Mouse (Mus musculus) granulocyte monocyte progenitor cell, adult 5-6 weeks (primary cell): Measurements from ENCODE around the gene Bsg. TPM values are rescaled to one million over a fixed set of nuclear protein-coding genes. Genes with fewer than 3 reads are reported as not detected.
A peak's percentile ranks its signal among the peaks of the same experiment; 100 is the strongest.

Source experiments
- ATAC-seq: replicated peaks from 2 replicates; pipeline ENCODE4 v1.8.0; 2016; ENCODE audit warnings: mild to moderate bottlenecking, moderate TSS enrichment, inconsistent platforms; ENCODE audit not compliant: poor library complexity, severe bottlenecking
- total RNA-seq, 2 experiments: library from RNA; stranded (forward) in 1 of 2; stranded (reverse) in 1 of 2; fragments of 200-712, 200-1000 nt in 1 of 2; fragments of >200 nt in 1 of 2; fragmentation: Nextera tagmentation in 1 of 2; gene quantifications; 2 replicates each; pipeline ENCODE4 v1.2.3; 2014 to 2017

Bsg gene
- total RNA-seq (2014; fragmentation: Nextera tagmentation) (253 and 319 TPM in 2 replicates), total RNA-seq (2017) (278 and 345 TPM in 2 replicates)

DNA sequence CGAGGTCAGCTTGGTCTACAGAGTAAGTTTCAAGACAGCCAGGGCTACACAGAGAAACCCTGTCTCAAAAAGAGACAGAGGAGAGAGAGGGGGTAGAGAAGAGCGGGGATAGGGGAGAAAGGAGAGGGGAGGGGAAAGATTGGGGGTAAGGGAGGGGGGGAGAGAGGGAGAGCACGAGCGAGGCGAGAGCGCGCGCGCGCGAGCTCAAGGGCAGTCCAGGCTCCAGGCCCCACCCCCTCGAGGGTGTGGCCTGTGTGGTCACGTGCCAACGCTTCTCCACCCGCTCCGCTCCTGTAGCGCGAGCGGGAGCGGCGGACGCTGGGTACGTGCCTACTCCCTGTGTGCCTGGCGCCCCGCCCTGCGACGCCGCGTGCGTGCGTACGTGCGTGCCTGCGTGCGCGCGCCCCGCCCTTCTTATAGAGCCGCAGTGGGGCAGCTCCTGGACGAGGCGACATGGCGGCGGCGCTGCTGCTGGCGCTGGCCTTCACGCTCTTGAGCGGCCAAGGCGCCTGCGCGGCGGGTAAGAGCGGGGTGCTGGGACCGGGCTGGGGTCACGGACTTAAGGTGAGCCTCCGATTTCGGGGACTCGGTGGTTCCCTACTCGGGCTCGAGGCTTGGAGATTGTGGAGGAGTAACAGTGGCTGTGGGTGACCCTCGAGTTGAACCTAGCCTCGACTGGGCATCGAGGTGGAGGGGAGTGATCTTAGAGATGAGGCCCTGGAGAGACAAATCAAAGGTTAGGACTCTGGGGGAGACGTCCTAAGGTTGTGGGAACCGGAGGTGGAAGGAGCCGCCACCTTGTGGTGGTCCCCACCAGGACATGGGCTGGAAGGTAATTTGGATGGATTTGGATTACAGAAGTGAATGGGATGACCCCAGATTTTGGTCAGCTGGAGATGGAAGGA lies at the start of gene Bsg:
Gene Bsg (plus strand): TSS at position 427 of the 905 bp plus-strand sequence.
- ATAC-seq = peak; percentile 97

DNA sequence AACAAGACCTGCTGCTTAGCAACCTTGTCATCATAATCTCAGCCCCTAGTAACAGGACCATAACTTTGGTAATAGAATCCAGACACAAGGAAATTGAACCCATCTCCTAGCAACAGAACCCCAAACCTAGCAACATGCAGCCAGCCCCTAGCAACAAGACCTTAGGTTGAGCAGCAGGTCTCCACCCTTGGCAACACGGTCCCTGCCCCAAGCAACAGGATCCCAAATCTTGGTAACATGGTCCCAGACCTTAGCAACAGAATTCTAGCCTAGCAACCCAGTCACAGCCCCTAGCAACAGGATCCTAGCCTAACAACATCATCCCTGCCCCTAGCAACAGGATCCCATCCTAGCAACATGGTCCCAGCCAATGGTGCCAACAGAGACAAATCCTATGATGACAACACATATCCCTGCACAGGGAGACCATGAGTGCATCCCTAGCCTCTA lies 49.3 kb upstream of the Bsg start:
- ATAC-seq = no peak

- peak; percentile 64 for ATAC-seq
These were observed 45.5 kb upstream of the Bsg start for GRCm38 (mm10) chr10:79658829-79659228.

DNA sequence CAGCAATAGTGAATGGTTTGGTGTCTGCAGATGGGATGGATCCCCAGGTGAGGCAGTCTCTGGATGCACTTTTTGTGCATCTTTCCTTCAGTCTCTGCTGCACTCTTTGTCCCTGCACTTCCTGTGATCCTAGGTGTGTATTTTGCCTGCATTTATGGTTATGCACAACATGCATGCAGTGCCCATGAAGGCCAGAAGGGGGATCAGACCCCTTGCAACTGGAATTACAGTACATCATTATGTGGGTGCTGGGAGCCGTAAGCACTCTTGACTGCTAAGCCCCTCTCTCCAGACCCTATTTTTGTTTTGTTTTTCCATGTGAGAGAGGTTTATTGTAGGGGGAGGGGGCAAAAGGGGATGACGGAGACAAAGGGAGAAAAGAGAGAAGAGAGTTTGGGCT lies 44.0 kb upstream of the Bsg start:
- ATAC-seq = no peak

DNA sequence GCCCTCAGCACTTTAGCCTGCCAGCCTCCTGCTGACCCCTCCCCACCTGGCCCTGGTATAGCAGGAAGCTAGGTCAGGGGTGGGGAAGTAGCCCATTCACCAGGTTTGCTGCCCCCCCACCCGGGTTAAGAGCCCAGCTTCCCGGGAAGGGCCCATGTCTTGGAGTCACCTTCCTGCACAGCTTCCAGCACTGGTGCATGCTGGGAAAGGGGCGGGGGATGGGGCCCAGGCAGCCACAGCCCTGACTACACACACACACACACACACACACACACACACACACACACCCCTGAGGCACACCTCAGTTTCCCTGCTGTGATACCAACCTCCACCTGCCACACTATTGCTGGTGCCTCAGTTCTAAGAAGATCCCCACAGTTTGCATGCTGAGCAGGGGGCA lies 42.4 kb upstream of the Bsg start:
- no peak for ATAC-seq

DNA sequence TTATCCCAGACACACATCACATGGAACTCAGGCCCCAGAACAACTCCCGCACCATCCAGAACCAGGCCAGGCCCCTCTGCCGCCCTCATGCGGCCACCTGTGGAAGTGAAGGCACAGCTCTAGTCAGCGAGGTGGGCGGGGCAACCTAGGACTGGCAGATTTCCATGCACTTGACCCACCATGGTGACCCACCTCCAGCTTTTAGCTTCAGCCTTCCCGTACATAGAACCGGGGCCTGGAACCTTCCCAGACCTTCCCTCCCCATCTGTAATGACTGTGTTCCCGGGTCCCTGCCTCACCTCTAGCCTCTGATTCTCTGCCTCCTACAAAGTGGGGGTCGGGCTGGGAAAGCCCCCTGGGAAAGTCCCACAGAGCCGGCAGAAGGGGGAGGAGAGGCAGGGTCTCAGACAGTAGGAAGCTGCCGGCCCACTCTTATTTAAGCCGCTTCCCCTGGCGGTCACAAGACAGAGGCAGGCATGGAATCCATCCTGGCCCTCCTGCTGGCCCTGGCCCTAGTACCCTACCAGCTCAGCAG lies 40.1 kb upstream of the Bsg start, which contains the start of gene Madcam1:
Gene Madcam1 (plus strand): TSS at position 429 of the 535 bp plus-strand sequence.
- peak; percentile 55 for ATAC-seq

DNA sequence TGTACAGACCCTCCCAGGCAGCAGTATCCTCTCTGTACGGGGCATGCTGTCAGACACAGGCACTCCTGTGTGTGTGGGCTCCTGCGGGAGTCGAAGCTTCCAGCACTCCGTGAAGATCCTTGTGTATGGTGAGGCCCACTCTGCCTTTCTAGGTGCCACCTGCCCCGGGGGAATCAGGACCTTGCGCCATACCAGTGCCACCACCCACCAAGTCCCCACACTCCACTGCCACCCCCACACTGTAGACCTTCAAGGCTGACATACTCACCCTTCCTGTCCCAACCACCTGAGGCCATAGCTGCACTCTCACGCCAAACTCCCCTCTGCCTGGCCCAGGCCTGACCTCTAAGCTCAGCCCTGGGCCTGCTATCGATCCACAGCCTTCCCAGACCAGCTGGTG lies 39.2 kb upstream of the Bsg start:
- ATAC-seq = no peak

DNA sequence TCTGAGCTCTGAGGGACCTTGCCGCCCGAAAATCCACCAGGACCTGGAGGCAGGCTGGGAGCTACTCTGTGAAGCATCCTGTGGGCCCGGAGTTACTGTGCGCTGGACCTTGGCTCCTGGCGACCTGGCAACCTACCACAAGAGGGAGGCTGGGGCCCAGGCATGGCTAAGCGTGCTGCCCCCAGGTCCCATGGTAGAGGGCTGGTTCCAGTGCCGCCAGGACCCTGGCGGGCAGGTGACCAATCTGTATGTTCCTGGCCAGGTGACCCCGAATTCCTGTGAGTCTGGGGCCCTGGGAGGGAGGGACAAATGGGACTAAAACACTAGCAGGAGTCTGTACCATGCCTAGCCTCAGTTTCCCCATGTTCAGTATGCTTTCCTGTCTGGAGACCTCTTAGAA lies 37.8 kb upstream of the Bsg start:
- ATAC-seq = no peak

- ATAC-seq = no peak
These were observed 36.2 kb upstream of the Bsg start for GRCm38 (mm10) chr10:79668076-79668475.

DNA sequence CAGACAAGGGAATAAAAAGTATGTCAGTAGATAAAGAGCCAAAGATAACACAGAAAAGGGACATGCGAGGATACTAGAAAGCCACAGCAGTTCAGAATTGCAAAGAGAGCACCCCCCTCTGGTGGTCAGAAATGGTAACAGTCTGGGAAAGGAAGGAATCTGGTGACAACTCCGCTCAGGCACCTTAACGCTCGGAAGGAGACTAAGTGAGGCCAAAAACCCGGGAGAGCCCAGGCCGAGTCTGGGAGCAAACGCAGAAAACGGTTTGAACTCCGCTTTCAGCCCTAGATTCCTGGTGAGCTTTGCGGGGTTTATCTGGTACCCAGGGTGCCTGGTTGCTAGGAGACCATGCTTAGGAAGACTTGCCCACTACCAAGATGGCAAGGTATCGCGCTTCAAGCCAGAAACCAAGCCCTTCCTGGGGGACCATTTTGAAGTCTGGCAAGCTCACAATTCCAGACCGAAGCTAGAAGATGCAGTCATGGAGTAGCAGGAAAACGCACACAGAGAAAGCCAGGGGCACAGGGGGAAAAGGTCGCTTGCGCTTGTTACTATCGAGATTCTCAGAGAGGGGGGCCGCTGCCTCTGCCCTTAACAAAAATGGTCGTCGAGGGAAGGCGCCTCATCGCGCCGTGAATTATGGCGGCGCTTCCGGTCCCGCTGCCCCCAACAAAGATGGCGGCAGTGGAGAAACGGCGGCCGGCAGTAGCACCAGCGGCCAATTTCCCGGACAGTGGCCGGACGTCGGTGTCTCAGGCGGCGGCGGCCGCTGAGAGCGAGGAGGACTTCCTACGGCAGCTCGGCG lies 35.3 kb upstream of the Bsg start, which contains the start of gene Tpgs1:
Gene Tpgs1 (plus strand): TSS at position 599 of the 805 bp plus-strand sequence.
- ATAC-seq = peak; percentile 60

DNA sequence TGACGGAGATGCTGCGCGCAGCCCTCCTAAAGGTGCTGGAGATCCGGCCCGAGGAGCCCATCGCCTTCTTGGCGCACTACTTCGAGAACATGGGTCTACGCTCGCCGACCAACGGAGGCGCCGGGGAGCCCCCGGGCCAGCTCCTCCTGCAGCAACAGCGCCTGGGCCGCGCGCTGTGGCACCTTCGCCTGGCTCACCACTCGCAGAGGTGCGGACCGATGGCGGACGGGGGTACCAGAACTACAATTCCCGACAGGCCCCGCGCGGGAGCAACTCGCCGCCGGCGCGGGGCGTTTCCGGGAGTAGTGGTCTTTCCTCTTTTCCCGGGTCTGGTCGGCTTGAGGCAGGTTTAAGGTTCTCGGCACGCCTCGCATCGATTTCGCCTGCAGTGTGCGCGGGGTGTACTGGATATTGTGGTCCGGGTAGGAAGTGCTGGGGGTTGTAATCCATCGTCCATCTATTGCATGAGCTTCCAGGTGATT lies 34.7 kb upstream of the Bsg start:
- peak; percentile 33 for ATAC-seq

DNA sequence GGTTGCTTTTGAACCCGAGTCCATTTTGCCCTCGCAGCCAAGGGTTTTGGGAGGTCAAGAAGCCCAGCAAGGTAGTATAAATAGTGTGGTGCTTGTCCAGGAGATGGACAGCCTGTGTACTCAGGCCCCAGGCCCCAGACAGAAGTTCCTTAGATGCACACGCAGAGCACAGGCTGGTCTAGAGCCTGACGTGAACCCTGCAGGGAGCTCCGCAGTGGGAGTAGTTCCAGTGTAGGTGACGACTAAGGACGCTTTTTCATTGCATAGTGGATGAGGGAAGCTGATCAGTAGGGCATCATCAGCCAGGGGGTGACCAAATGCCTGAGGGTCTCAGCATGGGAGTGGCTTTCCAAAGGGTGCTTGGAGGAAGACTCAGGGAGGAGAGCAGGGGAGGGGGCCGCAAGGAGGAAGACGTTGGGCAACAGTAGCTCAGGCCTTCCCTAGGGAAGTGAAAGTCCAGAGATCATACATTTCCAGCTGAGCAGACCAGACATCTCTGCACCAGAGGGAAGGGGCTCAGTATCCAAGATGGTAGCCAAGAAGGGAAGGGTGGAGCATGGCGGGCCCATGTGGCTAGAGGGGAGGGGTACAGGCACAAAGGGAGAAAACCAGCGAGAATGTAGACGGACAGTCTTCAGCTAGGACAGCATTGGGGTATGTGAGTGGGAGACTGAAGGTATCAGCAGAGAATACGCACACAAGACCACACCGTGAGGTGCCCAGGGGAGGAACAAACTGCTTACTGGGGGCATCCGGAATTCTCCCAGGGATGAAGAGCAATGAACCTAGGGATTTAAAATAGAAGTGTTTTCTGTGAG lies 34.0 kb upstream of the Bsg start:
- ATAC-seq = peak; percentile 54

DNA sequence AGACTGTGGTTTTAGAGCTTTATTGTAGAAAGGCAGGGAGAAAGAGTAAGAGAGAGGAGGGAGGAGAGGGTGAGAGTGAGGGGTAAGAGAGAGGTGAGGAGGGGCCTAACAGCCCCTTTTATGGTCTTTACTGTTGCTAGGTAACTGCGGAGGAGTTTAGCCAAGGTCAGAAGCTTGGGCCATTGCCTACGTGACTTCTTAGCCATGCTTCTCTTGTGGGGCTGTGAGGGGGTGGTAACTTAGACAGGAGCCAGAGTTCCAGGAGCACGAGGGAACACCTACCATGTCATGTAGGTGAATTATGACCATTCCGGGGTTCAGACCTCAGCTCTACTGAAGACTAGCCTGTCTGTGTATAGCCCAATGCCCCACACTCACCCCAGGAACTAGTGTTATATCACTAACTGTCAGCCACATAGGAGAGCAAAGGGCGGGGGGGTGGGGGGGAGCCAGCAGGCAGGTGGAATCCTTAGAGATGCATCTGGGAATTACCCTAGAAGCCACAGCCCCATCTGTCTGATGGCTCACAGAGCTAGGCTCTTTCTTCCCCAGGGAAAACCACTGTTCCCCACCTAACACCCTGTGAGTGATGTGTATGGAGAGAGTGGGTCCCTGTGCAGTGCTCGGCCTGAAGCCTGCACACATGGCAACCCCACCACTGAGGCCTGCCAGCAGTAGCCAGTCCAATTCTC lies 32.7 kb upstream of the Bsg start:
- no peak for ATAC-seq

DNA sequence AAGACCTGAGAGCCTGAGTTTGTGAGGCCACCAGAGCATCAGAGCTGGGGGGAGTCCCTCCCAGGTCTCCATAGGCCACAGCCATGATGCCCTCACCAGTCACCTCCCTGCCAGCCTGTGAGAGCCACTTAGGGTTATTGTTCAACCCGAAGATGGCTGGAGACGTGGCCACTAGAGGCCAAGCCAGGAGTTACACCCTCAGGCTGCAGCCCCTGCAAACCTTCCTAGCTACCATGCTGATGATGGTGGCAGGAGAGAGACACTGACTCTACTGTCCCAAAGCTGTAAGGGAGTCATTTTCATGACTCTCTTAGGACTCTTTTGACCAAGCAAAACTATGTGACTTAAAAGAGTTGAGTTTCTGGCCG lies 32.2 kb upstream of the Bsg start:
- no peak for ATAC-seq

- no peak for ATAC-seq
These were observed 31.2 kb upstream of the Bsg start for GRCm38 (mm10) chr10:79673054-79673453.

GRCm38 (mm10) chr10:79675346-79676035 lies 28.8 kb upstream of the Bsg start:
- no peak for ATAC-seq

GRCm38 (mm10) chr10:79680606-79681495 lies 23.4 kb upstream of the Bsg start:
- ATAC-seq = peak; percentile 6; the same call in 1 of the 2 replicates
